Mouse (Mus musculus): ENCODE results near the gene Nhsl1. TPM values are rescaled to one million over a fixed set of nuclear protein-coding genes. Genes with fewer than 3 reads are reported as not detected.

Gene Nhsl1
- polyA plus RNA-seq, 1 experiment from 2014 or later, result 1.9 TPM

DNA sequence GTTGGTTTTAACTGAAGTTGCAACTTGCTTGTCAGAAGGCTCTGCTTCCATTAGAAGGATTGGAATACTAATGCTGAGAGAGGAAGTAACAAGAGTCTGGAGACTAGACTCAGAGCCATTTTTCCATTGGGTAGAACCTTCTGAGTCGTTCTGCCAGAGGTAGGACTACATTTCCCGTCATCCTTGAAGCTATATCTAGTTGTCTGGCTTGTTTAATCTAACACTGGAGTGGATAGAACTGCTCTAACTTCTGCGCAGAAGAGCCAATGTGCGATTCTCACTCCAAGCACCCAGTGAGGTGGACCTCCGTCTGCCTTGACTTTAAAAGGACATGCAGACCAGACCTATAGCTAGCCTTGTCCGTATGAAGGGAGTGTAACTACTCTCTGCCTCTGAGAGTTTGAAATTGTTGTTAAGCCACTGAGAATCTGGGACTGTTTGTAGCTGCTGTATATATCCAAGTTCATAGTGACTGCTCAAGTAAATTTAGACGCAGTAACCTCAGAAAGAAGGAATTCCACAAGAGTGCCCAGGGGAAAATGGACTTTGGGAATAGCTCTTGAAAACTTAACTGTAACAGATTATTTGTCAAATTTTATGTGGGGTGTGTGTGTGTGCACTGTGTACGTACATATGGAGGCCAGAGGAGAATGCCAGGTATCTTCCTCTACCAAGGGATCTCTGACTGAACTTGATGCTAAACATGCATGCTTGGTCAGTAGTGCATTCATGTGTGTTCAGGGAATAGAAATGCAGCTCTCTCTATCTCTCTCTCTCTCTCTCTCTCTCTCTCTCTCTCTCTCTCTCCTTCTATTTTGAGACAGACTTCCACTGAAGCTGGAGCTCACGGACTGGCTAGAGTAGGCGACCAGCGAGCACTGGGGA lies 174.5 kb downstream of the Nhsl1 start:
- WGBS, result 83% methylated on average over 11 of the region's 11 CpGs

DNA sequence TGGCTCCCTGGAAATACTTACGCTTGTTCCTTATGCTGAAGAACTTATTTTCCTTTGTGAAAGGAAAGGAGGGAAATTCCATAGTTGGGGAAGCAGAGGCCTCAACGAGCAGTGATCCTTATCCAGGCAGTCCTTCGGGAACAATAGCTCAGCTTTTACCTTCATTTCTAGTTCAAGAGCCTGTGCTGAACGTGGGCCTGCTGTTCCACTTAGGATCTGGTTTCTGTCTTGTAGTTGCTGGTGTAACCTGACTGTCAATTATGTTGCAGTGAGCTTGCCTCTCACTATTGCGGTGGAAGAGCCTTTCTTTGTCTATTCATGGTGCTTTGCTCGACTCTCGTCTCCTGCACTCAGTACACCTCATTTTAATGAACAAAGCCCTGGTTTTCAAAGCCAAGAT lies 175.5 kb downstream of the Nhsl1 start:
- Histone ChIP-seq H3K4me1 (ENCODE audit: insufficient read depth, low read depth, low read length) (no peaks in the 10 kb centered on the region), H3K9ac (replicated peaks; ENCODE audit: low read depth) (no peak overlapping the region), H3K36me3 (ENCODE audit: insufficient read depth, low read length) (no peaks in the 10 kb centered on the region), H3K27me3 (replicated peaks; ENCODE audit: insufficient read depth, low read length) (no peaks in the 10 kb centered on the region), H3K4me2 (replicated peaks; ENCODE audit: low read depth, low read length) (no peak overlapping the region), H3K9me3 (ENCODE audit: low read length) (no peaks in the 10 kb centered on the region), H3K27ac (ENCODE audit: low read length) (no peak overlapping the region), H3K4me3 (ENCODE audit: low read depth, low read length) (no peak overlapping the region)
- WGBS, result 65% methylated on average over 7 of the region's 7 CpGs
- ATAC-seq (no peak), DNase-seq (ENCODE audit: low spot score) (no peak)
- no peak for TF ChIP-seq CTCF (IDR thresholded peaks at IDR 0.05)
- no peak for TF ChIP-seq EP300 (IDR thresholded peaks at IDR 0.05)

More for the DNA sequence above, 174.5 kb downstream of the Nhsl1 start:
- Histone ChIP-seq H3K9ac (replicated peaks; ENCODE audit: low read depth) (no peak overlapping the region), H3K27ac (ENCODE audit: low read length) (no peak overlapping the region), H3K9me3 (ENCODE audit: low read length) (no peaks in the 10 kb centered on the region), H3K27me3 (replicated peaks; ENCODE audit: insufficient read depth, low read length) (no peaks in the 10 kb centered on the region), H3K4me1 (ENCODE audit: insufficient read depth, low read depth, low read length) (no peaks in the 10 kb centered on the region), H3K36me3 (ENCODE audit: insufficient read depth, low read length) (no peaks in the 10 kb centered on the region), H3K4me3 (ENCODE audit: low read depth, low read length) (no peak overlapping the region), H3K4me2 (replicated peaks; ENCODE audit: low read depth, low read length) (no peak overlapping the region)
- DNase-seq (ENCODE audit: low spot score) (no peak), ATAC-seq (no peak)
- no peak for TF ChIP-seq EP300 (IDR thresholded peaks at IDR 0.05)
- no peak for TF ChIP-seq CTCF (IDR thresholded peaks at IDR 0.05)

DNA sequence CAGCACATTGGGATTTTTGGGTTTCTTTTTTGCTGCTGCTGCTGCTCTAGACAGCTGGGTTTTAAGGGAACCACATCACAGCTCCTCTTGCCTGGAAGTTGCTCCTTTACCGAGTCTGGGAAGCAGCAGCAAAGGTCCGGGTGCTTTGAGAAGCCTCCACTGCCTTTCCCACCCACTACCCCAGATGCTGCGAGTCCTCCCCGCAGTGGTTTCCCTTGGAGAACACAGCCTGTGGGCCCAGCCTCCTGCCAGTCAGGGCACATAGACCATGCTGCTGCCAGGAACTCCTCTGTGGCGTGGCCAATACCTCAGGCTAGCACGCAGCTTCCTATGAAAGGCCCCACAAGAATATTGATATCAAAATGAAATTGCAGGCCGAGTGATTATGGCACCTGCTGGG lies 178.3 kb downstream of the Nhsl1 start:
- Histone ChIP-seq H3K4me1 (ENCODE audit: insufficient read depth, low read depth, low read length) (no peaks in the 10 kb centered on the region), H3K27ac (ENCODE audit: low read length) (no peak overlapping the region), H3K4me2 (replicated peaks; ENCODE audit: low read depth, low read length) (no peak overlapping the region), H3K36me3 (ENCODE audit: insufficient read depth, low read length) (no peaks in the 10 kb centered on the region), H3K4me3 (ENCODE audit: low read depth, low read length) (no peak overlapping the region), H3K27me3 (replicated peaks; ENCODE audit: insufficient read depth, low read length) (no peaks in the 10 kb centered on the region), H3K9me3 (ENCODE audit: low read length) (no peaks in the 10 kb centered on the region), H3K9ac (replicated peaks; ENCODE audit: low read depth) (no peak overlapping the region)
- TF ChIP-seq EP300 (IDR thresholded peaks at IDR 0.05), result no peak
- no peak for TF ChIP-seq CTCF (IDR thresholded peaks at IDR 0.05)
- WGBS, result 87% methylated on average over 7 of the region's 7 CpGs
- ATAC-seq, result no peak
- no peak for DNase-seq (ENCODE audit: low spot score)

DNA sequence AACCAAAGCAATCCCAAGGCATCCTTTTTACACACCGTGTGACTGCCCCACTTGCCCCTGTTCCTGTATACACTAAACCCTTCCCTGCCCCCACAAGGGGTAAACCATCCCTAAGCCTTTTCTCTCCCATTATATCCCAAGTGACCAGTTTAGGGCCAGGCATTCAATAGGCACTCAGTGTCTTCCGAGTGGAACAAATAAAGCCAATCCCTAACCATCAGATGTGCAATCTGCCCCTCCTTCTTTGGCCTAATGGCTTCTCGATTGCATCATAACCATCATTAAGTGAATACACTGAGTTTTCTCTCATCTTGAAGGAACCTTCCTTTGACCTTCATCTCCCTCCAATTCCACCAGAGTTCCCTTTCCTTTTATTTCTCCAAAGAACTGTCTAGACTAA lies 183.2 kb downstream of the Nhsl1 start:
- H3K36me3 ChIP-seq (ENCODE audit: insufficient read depth, low read length), result no peaks in the 10 kb centered on the region
- no peak for TF ChIP-seq EP300 (IDR thresholded peaks at IDR 0.05)
- no peak for TF ChIP-seq CTCF (IDR thresholded peaks at IDR 0.05)
- WGBS, result 91% methylated on average over 3 of the region's 3 CpGs
- no peaks in the 10 kb centered on the region for H3K9me3 ChIP-seq (ENCODE audit: low read length)
- H3K4me2 ChIP-seq (replicated peaks; ENCODE audit: low read depth, low read length), result no peak overlapping the region
- DNase-seq (ENCODE audit: low spot score) (no peak), ATAC-seq (no peak)
- H3K27me3 ChIP-seq (replicated peaks; ENCODE audit: insufficient read depth, low read length), result no peaks in the 10 kb centered on the region
- H3K9ac ChIP-seq (replicated peaks; ENCODE audit: low read depth), result no peak overlapping the region
- H3K4me3 ChIP-seq (ENCODE audit: low read depth, low read length), result no peak overlapping the region
- no peaks in the 10 kb centered on the region for H3K4me1 ChIP-seq (ENCODE audit: insufficient read depth, low read depth, low read length)
- H3K27ac ChIP-seq (ENCODE audit: low read length), result no peak overlapping the region

DNA sequence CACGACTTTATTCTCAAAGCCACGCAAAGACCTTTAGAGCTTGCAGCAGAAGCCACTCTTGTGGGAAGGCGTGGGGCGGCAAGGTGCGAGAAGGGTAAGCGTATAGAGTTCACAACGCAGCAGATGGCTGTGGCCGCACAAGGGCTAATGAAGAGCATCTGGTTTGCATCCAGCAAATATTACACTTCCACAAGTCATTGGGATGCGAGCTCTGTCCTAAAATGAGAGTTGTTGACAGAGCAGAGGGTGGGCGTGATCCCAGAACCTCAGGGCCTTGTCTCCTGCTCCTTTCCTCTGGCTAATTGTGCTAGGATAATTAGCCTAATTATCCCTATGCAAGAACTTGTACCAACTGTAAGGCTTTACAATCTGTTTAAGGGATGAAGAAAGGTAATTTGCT lies 186.9 kb downstream of the Nhsl1 start:
- 79% methylated on average over 10 of the region's 10 CpGs for WGBS
- Histone ChIP-seq H3K27ac (ENCODE audit: low read length) (no peak overlapping the region), H3K4me1 (ENCODE audit: insufficient read depth, low read depth, low read length) (no peaks in the 10 kb centered on the region), H3K9ac (replicated peaks; ENCODE audit: low read depth) (no peak overlapping the region), H3K4me2 (replicated peaks; ENCODE audit: low read depth, low read length) (no peak overlapping the region), H3K9me3 (ENCODE audit: low read length) (no peaks in the 10 kb centered on the region), H3K27me3 (replicated peaks; ENCODE audit: insufficient read depth, low read length) (no peaks in the 10 kb centered on the region), H3K36me3 (ENCODE audit: insufficient read depth, low read length) (no peaks in the 10 kb centered on the region), H3K4me3 (ENCODE audit: low read depth, low read length) (no peak overlapping the region)
- ATAC-seq (no peak), DNase-seq (ENCODE audit: low spot score) (no peak)
- TF ChIP-seq EP300 (IDR thresholded peaks at IDR 0.05), result no peak
- no peak for TF ChIP-seq CTCF (IDR thresholded peaks at IDR 0.05)

DNA sequence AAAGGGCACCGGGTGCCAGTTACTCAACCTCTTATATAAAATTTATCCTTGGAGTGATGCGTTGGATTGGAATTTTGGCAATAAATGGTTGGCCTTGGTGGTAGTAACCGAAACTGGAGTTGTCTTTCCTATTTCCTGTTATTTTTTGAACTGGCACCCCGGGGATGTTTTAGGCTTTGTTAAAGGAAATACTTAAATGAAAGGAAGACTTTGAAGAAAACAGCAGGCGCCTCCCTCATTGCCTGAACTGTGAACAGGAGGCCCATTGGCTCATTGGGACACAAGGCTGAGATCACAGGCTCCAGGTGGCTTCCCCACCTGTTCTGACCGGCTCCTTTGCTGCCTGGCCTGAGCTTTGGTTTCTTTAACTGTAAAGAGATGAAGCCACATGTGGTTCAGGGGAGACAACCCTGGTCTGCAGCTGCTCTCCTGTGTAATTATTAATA lies 187.7 kb downstream of the Nhsl1 start:
- no peak overlapping the region for H3K4me3 ChIP-seq (ENCODE audit: low read depth, low read length)

More for the DNA sequence above, 187.7 kb downstream of the Nhsl1 start:
- no peaks in the 10 kb centered on the region for H3K4me1 ChIP-seq (ENCODE audit: insufficient read depth, low read depth, low read length)
- no peaks in the 10 kb centered on the region for H3K36me3 ChIP-seq (ENCODE audit: insufficient read depth, low read length)
- no peak overlapping the region for H3K4me2 ChIP-seq (replicated peaks; ENCODE audit: low read depth, low read length)
- H3K27ac ChIP-seq (ENCODE audit: low read length), result no peak overlapping the region
- H3K9me3 ChIP-seq (ENCODE audit: low read length), result no peaks in the 10 kb centered on the region
- H3K27me3 ChIP-seq (replicated peaks; ENCODE audit: insufficient read depth, low read length), result no peaks in the 10 kb centered on the region
- no peak overlapping the region for H3K9ac ChIP-seq (replicated peaks; ENCODE audit: low read depth)
- WGBS, result 49% methylated on average over 6 of the region's 6 CpGs
- ATAC-seq, result no peak
- TF ChIP-seq CTCF (IDR thresholded peaks at IDR 0.05) (no peak), EP300 (IDR thresholded peaks at IDR 0.05) (no peak)
- DNase-seq (ENCODE audit: low spot score), result no peak
